In the genomic region with DNA sequence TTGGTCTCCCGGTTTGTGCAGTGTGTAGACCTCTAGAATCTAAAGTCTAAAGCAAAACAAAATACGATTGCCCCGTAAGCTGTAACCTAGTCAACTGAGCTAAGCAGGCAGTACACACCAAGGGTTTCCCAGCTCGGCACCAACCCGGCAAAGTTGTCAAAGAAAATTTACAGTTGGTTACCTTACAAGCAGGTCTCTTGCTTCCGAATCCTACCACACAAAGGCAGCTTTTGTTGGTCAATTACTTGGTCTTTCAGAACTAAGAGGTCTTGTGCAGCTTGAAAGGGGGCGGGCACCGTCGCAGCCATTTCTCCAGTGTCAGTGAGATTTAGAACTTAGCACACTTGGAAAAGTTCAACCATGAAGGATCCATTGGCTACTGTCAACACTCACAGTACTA, we compare ENCODE assay signal across 21 mouse cellular contexts. TPM values are rescaled to one million over a fixed set of nuclear protein-coding genes. Genes with fewer than 3 reads are reported as not detected.
A peak's percentile ranks its signal among the peaks of the same experiment; 100 is the strongest.
DNase-seq lines count a peak whose midpoint lies in the region; ATAC-seq lines count a peak whose summit lies in the region.
"Had no signal": no experiment of that assay in that cellular context is flagged by ENCODE, and none has a peak within 500 bp of the region (broad histone marks: within the 10 kb centered on the region; RNA-seq: fewer than 3 reads in every experiment).

No protein-coding gene starts in this region.

- no peak overlapping the region for H3K4me3 ChIP-seq in embryonic facial prominence, embryonic 12.5 days
- no peak overlapping the region for H3K4me3 ChIP-seq in embryonic facial prominence, embryonic 10.5 days
- H3K4me3 ChIP-seq in midbrain, embryonic 13.5 days (replicated peaks) = no peak overlapping the region
- H3K4me3 ChIP-seq in midbrain, embryonic 10.5 days = no peak overlapping the region
- H3K4me3 ChIP-seq: lung, embryonic 15.5 days; midbrain, embryonic 15.5 days; neural tube, embryonic 13.5 days had no signal

- no peaks in the 10 kb centered on the region for H3K27me3 ChIP-seq in embryonic facial prominence, embryonic 12.5 days
- H3K27me3 ChIP-seq in embryonic facial prominence, embryonic 10.5 days (replicated peaks; ENCODE audit: low read depth, poor library complexity, severe bottlenecking) = no peaks in the 10 kb centered on the region
- H3K27me3 ChIP-seq in midbrain, embryonic 13.5 days = 0 out of 2 replicates have a peak, but pooled peaks cover 3% of the 10 kb centered on the region
- H3K27me3 ChIP-seq in midbrain, embryonic 10.5 days (ENCODE audit: low read depth, poor library complexity, severe bottlenecking) = peaks cover 5% of the 10 kb centered on the region; the same call in 1 of the 2 replicates
- H3K27me3 ChIP-seq: lung, embryonic 15.5 days; midbrain, embryonic 15.5 days had no signal

- H3K4me1 ChIP-seq in embryonic facial prominence, embryonic 12.5 days = peaks cover 57% of the 10 kb centered on the region
- peaks cover 66% of the 10 kb centered on the region for H3K4me1 ChIP-seq in embryonic facial prominence, embryonic 10.5 days
- H3K4me1 ChIP-seq in midbrain, embryonic 13.5 days (replicated peaks) = peaks cover 65% of the 10 kb centered on the region
- H3K4me1 ChIP-seq in midbrain, embryonic 10.5 days = peaks cover 65% of the 10 kb centered on the region

- H3K27ac ChIP-seq in embryonic facial prominence, embryonic 12.5 days = 0 out of 2 replicates have a peak overlapping the region, but pooled peaks have one; percentile 36
- H3K27ac ChIP-seq in embryonic facial prominence, embryonic 10.5 days (replicated peaks) = no peak overlapping the region
- H3K27ac ChIP-seq in midbrain, embryonic 13.5 days = peak overlapping the region; percentile 2; the same call in 1 of the 2 replicates
- H3K27ac ChIP-seq in midbrain, embryonic 10.5 days (replicated peaks) = no peak overlapping the region
- H3K27ac ChIP-seq: liver, embryonic 14.5 days; lung, embryonic 15.5 days; macrophage; neural tube, embryonic 13.5 days had no signal

- H3K9ac ChIP-seq in embryonic facial prominence, embryonic 12.5 days = no peak overlapping the region
- no peak overlapping the region for H3K9ac ChIP-seq in midbrain, embryonic 13.5 days (replicated peaks)
- H3K9ac ChIP-seq: liver, embryonic 14.5 days; lung, embryonic 15.5 days; midbrain, embryonic 15.5 days; neural tube, embryonic 13.5 days had no signal

- no peak for ATAC-seq in embryonic facial prominence, embryonic 12.5 days (ENCODE audit: insufficient number of reproducible peaks, insufficient read depth, low FRiP score, low TSS enrichment)
- ATAC-seq in midbrain, embryonic 13.5 days = no peak
- ATAC-seq: midbrain, embryonic 15.5 days had no signal

- no peak overlapping the region; the same call in 1 of the 2 replicates for H3K4me2 ChIP-seq in embryonic facial prominence, embryonic 12.5 days (replicated peaks)
- H3K4me2 ChIP-seq in midbrain, embryonic 13.5 days (replicated peaks) = peak overlapping the region; percentile 5; the same call in 1 of the 2 replicates
- H3K4me2 ChIP-seq: lung, embryonic 15.5 days; neural tube, embryonic 13.5 days had no signal

- H3K36me3 ChIP-seq in embryonic facial prominence, embryonic 12.5 days = 0 out of 2 replicates have a peak, but pooled peaks cover 3% of the 10 kb centered on the region
- peaks cover 24% of the 10 kb centered on the region for H3K36me3 ChIP-seq in embryonic facial prominence, embryonic 10.5 days (replicated peaks)
- H3K36me3 ChIP-seq in midbrain, embryonic 13.5 days = no peaks in the 10 kb centered on the region
- H3K36me3 ChIP-seq in midbrain, embryonic 10.5 days = peaks cover 27% of the 10 kb centered on the region
- H3K36me3 ChIP-seq: lung, embryonic 15.5 days; midbrain, embryonic 15.5 days; neural tube, embryonic 13.5 days had no signal

- DNase-seq in embryonic facial prominence, embryonic 10.5 days (ENCODE audit: low spot score) = no peak
- no peak for DNase-seq in midbrain, embryonic 10.5 days (ENCODE audit: low spot score)
- DNase-seq in forelimb bud, embryonic 11.5 days (ENCODE audit: low read depth, low spot score) = peak; percentile 49
- DNase-seq in retina, embryonic 14.5 days (ENCODE audit: low spot score) = peak; percentile 12
- DNase-seq in spleen, adult 18-20 months = no peak
- no peak for DNase-seq in layer of hippocampus, adult 11-12 months (ENCODE audit: low spot score)
- DNase-seq: adrenal gland, postnatal 25 days; cerebellum, adult 11-12 months; cerebellum, postnatal 14 days; gastrocnemius, postnatal 36 days; kidney, adult 8-10 months; kidney, postnatal 25 days; right cerebral cortex, postnatal 14 days; thymus, adult 18-20 months had no signal

- H3K9me3 ChIP-seq in embryonic facial prominence, embryonic 12.5 days = no peaks in the 10 kb centered on the region
- no peaks in the 10 kb centered on the region for H3K9me3 ChIP-seq in embryonic facial prominence, embryonic 10.5 days
- no peaks in the 10 kb centered on the region for H3K9me3 ChIP-seq in midbrain, embryonic 13.5 days
- H3K9me3 ChIP-seq in midbrain, embryonic 10.5 days (replicated peaks) = no peaks in the 10 kb centered on the region
- H3K9me3 ChIP-seq: lung, embryonic 15.5 days; midbrain, embryonic 15.5 days; neural tube, embryonic 13.5 days had no signal

- 41% methylated on average over 9 of the region's 9 CpGs for WGBS in embryonic facial prominence, embryonic 12.5 days
- 42% methylated on average over 9 of the region's 9 CpGs for WGBS in embryonic facial prominence, embryonic 10.5 days
- WGBS in midbrain, embryonic 13.5 days = 24% methylated on average over 9 of the region's 9 CpGs
- 44% methylated on average over 9 of the region's 9 CpGs for WGBS in midbrain, embryonic 10.5 days

RNA-seq across cellular contexts. Expression of gene Lef1, which starts 25.2 kb away (rescaled TPM):
- polyA plus RNA-seq in embryonic facial prominence, embryonic 12.5 days (2016; fragmentation: Nextera tagmentation; extraction: Ambion mirVana) = 107 TPM in 2 replicates
- polyA plus RNA-seq in embryonic facial prominence, embryonic 10.5 days (2016; fragmentation: Nextera tagmentation; extraction: Ambion mirVana) = 51.2 and 61.3 TPM in 2 replicates
- 80.3 and 86.0 TPM in 2 replicates for polyA plus RNA-seq in midbrain, embryonic 13.5 days (2015; fragmentation: Nextera tagmentation; extraction: Ambion mirVana)
- 58.4 and 60.6 TPM in 2 replicates for polyA plus RNA-seq in midbrain, embryonic 10.5 days (2016; fragmentation: Nextera tagmentation; extraction: Ambion mirVana)

Comparison
In these comparisons a context has a peak if more than half of its experiments do, and no peak if none do; other contexts are left out.
1. H3K27ac ChIP-seq: peak in embryonic facial prominence, embryonic 12.5 days (single experiment) and midbrain, embryonic 13.5 days (single experiment); none in embryonic facial prominence, embryonic 10.5 days (single experiment) and midbrain, embryonic 10.5 days (single experiment).
2. DNase-seq: peak in forelimb bud, embryonic 11.5 days (single experiment) and retina, embryonic 14.5 days (single experiment); none in embryonic facial prominence, embryonic 10.5 days (single experiment), midbrain, embryonic 10.5 days (single experiment), spleen, adult 18-20 months (0 of 2) and layer of hippocampus, adult 11-12 months (single experiment).